Mouse (Mus musculus) liver, embryonic 14.5 days (tissue): Measurements from ENCODE around the gene Pnpla2.

Experiments
- CTCF ChIP-seq: IDR thresholded peaks from 2 replicates; pipeline ENCODE4 v1.5.1; 2016; ENCODE audit warnings: antibody characterized with exemption, low read depth, control low read depth
- EP300 ChIP-seq: IDR thresholded peaks from 2 replicates; pipeline ENCODE4 v1.6.1; 2016; ENCODE audit warnings: antibody characterized with exemption, low read depth

DNA sequence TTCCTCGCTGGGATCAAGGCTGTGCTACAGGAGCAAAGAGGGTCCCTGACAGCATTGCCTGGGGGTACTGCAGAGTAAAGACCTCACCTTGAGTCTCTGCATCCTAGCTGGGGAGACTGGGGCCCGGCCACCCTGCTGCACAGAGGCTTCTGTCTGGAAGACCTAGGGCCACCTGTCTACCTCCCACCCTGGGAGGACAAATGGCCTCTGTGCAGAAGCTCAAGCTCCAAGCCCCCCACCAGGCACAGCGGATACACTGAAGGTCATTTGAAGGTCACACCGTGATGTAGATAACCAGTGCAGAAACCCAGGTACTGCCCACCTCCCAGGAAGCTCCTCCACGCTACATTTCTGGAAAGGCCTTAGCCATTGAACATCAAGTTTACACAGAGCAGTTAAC is 26.3 kb upstream of the Pnpla2 start:
- no peak for TF ChIP-seq CTCF
- TF ChIP-seq EP300 = no peak
